Mouse (Mus musculus): ENCODE measurements at regions not wholly inside any gene's neighbourhood (a gene's known extent, or its start where the extent isn't known, plus 50 kb on each side); places are given as distances from the start of the nearest gene placed in this dataset.

GRCm38 (mm10) chr14:67181586-67181985 is 1172.6 kb upstream of the Gulo start:
- DNase-seq (ENCODE audit: low spot score in 2 of 2), result no peak

- no peak for DNase-seq (ENCODE audit: low spot score in 2 of 2)
These were observed 1170.5 kb upstream of the Gulo start for GRCm38 (mm10) chr14:67179549-67179948.

- DNase-seq (ENCODE audit: low spot score in 2 of 2), result no peak
These were observed 1169.5 kb upstream of the Gulo start for GRCm38 (mm10) chr14:67178329-67179039.

GRCm38 (mm10) chr14:67176672-67177071 is 1167.7 kb upstream of the Gulo start:
- DNase-seq (ENCODE audit: low spot score in 2 of 2), result no peak

GRCm38 (mm10) chr14:67176100-67176499 is 1167.1 kb upstream of the Gulo start:
- no peak for DNase-seq (ENCODE audit: low spot score in 2 of 2)

- no peak for DNase-seq (ENCODE audit: low spot score in 2 of 2)
These were observed 1165.9 kb upstream of the Gulo start for GRCm38 (mm10) chr14:67174929-67175328.

GRCm38 (mm10) chr14:67170801-67171200 is 1161.8 kb upstream of the Gulo start:
- no peak for DNase-seq (ENCODE audit: low spot score in 2 of 2)

GRCm38 (mm10) chr14:67170248-67170647 is 1161.2 kb upstream of the Gulo start:
- no peak for DNase-seq (ENCODE audit: low spot score in 2 of 2)

- no peak for DNase-seq (ENCODE audit: low spot score in 2 of 2)
These were observed 1160.2 kb upstream of the Gulo start for GRCm38 (mm10) chr14:67169201-67169600.

GRCm38 (mm10) chr14:67159996-67160395 is 1151.0 kb upstream of the Gulo start:
- DNase-seq (ENCODE audit: low spot score in 2 of 2), result no peak

- no peak for DNase-seq (ENCODE audit: low spot score in 2 of 2)
These were observed 1149.9 kb upstream of the Gulo start for GRCm38 (mm10) chr14:67158867-67159266.

GRCm38 (mm10) chr14:67156366-67156765 is 1147.4 kb upstream of the Gulo start:
- no peak for DNase-seq (ENCODE audit: low spot score in 2 of 2)

GRCm38 (mm10) chr14:67153621-67154020 is 1144.6 kb upstream of the Gulo start:
- DNase-seq (ENCODE audit: low spot score in 2 of 2), result peak in 1 of 2 experiments; percentile 12

GRCm38 (mm10) chr14:67149961-67150471 is 1141.0 kb upstream of the Gulo start:
- no peak for DNase-seq (ENCODE audit: low spot score in 2 of 2)

GRCm38 (mm10) chr14:67149091-67149490 is 1140.1 kb upstream of the Gulo start:
- DNase-seq (ENCODE audit: low spot score in 2 of 2), result no peak

GRCm38 (mm10) chr14:67146602-67147001 is 1137.6 kb upstream of the Gulo start:
- DNase-seq (ENCODE audit: low spot score in 2 of 2), result no peak

- no peak for DNase-seq (ENCODE audit: low spot score in 2 of 2)
These were observed 1136.0 kb upstream of the Gulo start for GRCm38 (mm10) chr14:67145046-67145445.

GRCm38 (mm10) chr14:67144461-67144985 is 1135.5 kb upstream of the Gulo start:
- no peak for DNase-seq (ENCODE audit: low spot score in 2 of 2)

- DNase-seq (ENCODE audit: low spot score in 2 of 2), result no peak
These were observed 1134.8 kb upstream of the Gulo start for GRCm38 (mm10) chr14:67143826-67144225.

GRCm38 (mm10) chr14:67142556-67143250 is 1133.7 kb upstream of the Gulo start:
- DNase-seq (ENCODE audit: low spot score in 2 of 2), result no peak

- no peak for DNase-seq (ENCODE audit: low spot score in 2 of 2)
These were observed 1132.8 kb upstream of the Gulo start for GRCm38 (mm10) chr14:67141581-67142441.

GRCm38 (mm10) chr14:67141151-67141550 is 1132.1 kb upstream of the Gulo start:
- no peak for DNase-seq (ENCODE audit: low spot score in 2 of 2)
